Mouse (Mus musculus) heart, embryonic 14.5 days (tissue): Measurements from ENCODE around the gene Crocc2. TPM values are rescaled to one million over a fixed set of nuclear protein-coding genes. Genes with fewer than 3 reads are reported as not detected.
A peak's percentile ranks its signal among the peaks of the same experiment; 100 is the strongest.

Source experiments
- ATAC-seq: fragments of 200-750 bp; cut with Nextera tagmentation; 2 replicates; pipeline ENCODE4 v1.8.0; 2017; ENCODE audit warnings: low read depth, moderate TSS enrichment; ENCODE audit not compliant: insufficient number of reproducible peaks, insufficient read depth, low FRiP score
- H3K27ac ChIP-seq, 2 experiments: fragments of 200-500 bp in 1 of 2; fragments of 300-500 bp in 1 of 2; sonication (generic) in 1 of 2; replicated peaks in 1 of 2; 2 replicates each; pipeline ENCODE4 v1.5.1; 2012 to 2014; ENCODE audit warnings: low read depth in 2 of 2, low read length in 2 of 2, control low read depth in 1 of 2, mild to moderate bottlenecking in 1 of 2, mixed read lengths in 1 of 2; ENCODE audit not compliant: control insufficient read depth in 1 of 2, insufficient read depth in 1 of 2
- H3K27me3 ChIP-seq: fragments of 300-500 bp; sonication (generic); 2 replicates; pipeline ENCODE4 v1.6.1; 2014; ENCODE audit warnings: mild to moderate bottlenecking, low read length, control low read depth; ENCODE audit not compliant: control insufficient read depth, insufficient read depth
- H3K36me3 ChIP-seq: fragments of 300-500 bp; sonication (generic); 2 replicates; pipeline ENCODE4 v1.6.1; 2014; ENCODE audit warnings: mild to moderate bottlenecking, control low read depth, low read length, mixed read lengths; ENCODE audit not compliant: control insufficient read depth, insufficient read depth
- H3K4me1 ChIP-seq, 2 experiments: fragments of 200-500 bp in 1 of 2; fragments of 300-500 bp in 1 of 2; sonication (generic) in 1 of 2; 2 replicates each; pipeline ENCODE4 v1.6.1; 2012 to 2014; ENCODE audit warnings: low read length in 2 of 2, control low read depth in 1 of 2, mixed read lengths in 1 of 2; ENCODE audit not compliant: control insufficient read depth in 2 of 2, insufficient read depth in 2 of 2
- H3K4me2 ChIP-seq: fragments of 300-500 bp; sonication (generic); 2 replicates; pipeline ENCODE4 v1.6.1; 2014; ENCODE audit warnings: mild to moderate bottlenecking, low read length
- H3K4me3 ChIP-seq, 2 experiments: fragments of 200-500 bp in 1 of 2; fragments of 300-500 bp in 1 of 2; sonication (generic) in 1 of 2; 2 replicates each; pipeline ENCODE4 v1.5.1; 2012 to 2014; ENCODE audit warnings: low read length in 2 of 2, mild to moderate bottlenecking in 2 of 2, control low read depth in 1 of 2, low read depth in 1 of 2, moderate library complexity in 1 of 2; ENCODE audit not compliant: control insufficient read depth in 1 of 2, insufficient read depth in 1 of 2
- H3K9ac ChIP-seq: fragments of 300-500 bp; sonication (generic); 2 replicates; pipeline ENCODE4 v1.6.1; 2014; ENCODE audit warnings: mild to moderate bottlenecking, low read length
- H3K9me3 ChIP-seq: fragments of 300-500 bp; sonication (generic); 2 replicates; pipeline ENCODE4 v1.6.1; 2016; ENCODE audit warnings: low read length, control low read depth; ENCODE audit not compliant: control insufficient read depth
- WGBS: fragments of 180-500 bp; shearing (Covaris S2); extraction: QIAGEN DNeasy Blood & Tissue Kit; methylation state at CpG from one replicate; pipeline ENCODE4 v1.1.7; 2014; 5-methylcytosine and 5-hydroxymethylcytosine counted together
- polyA plus RNA-seq: library from polyadenylated mRNA; unstranded; fragments of >200 nt; fragmentation: Nextera tagmentation; extraction: Ambion mirVana; gene quantifications from 2 replicates; pipeline ENCODE4 v1.2.1, GENCODE M21; 2014

Crocc2 gene
- polyA plus RNA-seq, 1 experiment from 2014 or later, result 0.14 TPM

GRCm38 (mm10) chr1:93130242-93130983 is 38.1 kb upstream of the Crocc2 start:
- H3K4me1 ChIP-seq, result no peaks in the 10 kb centered on the region; a peak in 1 of 4 replicates
- 73% methylated on average over 10 of the region's 10 CpGs for WGBS
- no peak overlapping the region for H3K4me3 ChIP-seq
- ATAC-seq, result no peak
- no peak overlapping the region for H3K4me2 ChIP-seq
- no peaks in the 10 kb centered on the region for H3K36me3 ChIP-seq
- peaks cover 7% of the 10 kb centered on the region for H3K27me3 ChIP-seq
- no peak overlapping the region for H3K27ac ChIP-seq
- H3K9me3 ChIP-seq, result no peaks in the 10 kb centered on the region
- no peak overlapping the region for H3K9ac ChIP-seq

- Histone ChIP-seq H3K36me3 (no peaks in the 10 kb centered on the region), H3K9me3 (no peaks in the 10 kb centered on the region), H3K27me3 (peaks cover 7% of the 10 kb centered on the region), H3K27ac (no peak overlapping the region), H3K4me3 (no peak overlapping the region), H3K4me1 (peaks cover 0 to 2% of the 10 kb centered on the region in 2 experiments; a peak in 1 of 4 replicates), H3K4me2 (no peak overlapping the region), H3K9ac (no peak overlapping the region)
- 51% methylated on average over 8 of the region's 8 CpGs for WGBS
- no peak for ATAC-seq
Observed at GRCm38 (mm10) chr1:93132676-93133075, 35.8 kb upstream of the Crocc2 start.

- Histone ChIP-seq H3K4me2 (no peak within 1 kb of the TSS), H3K4me3 (no peak within 1 kb of the TSS), H3K4me1 (peaks cover 4% of the 10 kb centered on the region in 2 experiments; a peak in 2 of 4 replicates), H3K9ac (no peak within 1 kb of the TSS), H3K9me3 (no peaks in the 10 kb centered on the region), H3K36me3 (no peaks in the 10 kb centered on the region), H3K27me3 (no peaks in the 10 kb centered on the region; the same call in 1 of the 2 replicates), H3K27ac (no peak within 1 kb of the TSS)
- no peak for ATAC-seq
- 81% methylated on average over 12 of the region's 12 CpGs for WGBS
Observed at GRCm38 (mm10) chr1:93135036-93135526, 33.4 kb upstream of the Crocc2 start, which contains the start of gene Agxt. Gene Agxt, plus strand, starts transcription at chr1:93135240.

GRCm38 (mm10) chr1:93138534-93138933 is 30.0 kb upstream of the Crocc2 start:
- Histone ChIP-seq H3K27me3 (peaks cover 19% of the 10 kb centered on the region), H3K9me3 (no peaks in the 10 kb centered on the region), H3K4me2 (no peak overlapping the region), H3K4me3 (no peak overlapping the region), H3K36me3 (no peaks in the 10 kb centered on the region), H3K4me1 (peaks cover 4 to 6% of the 10 kb centered on the region in 2 experiments; a peak in 3 of 4 replicates), H3K27ac (no peak overlapping the region), H3K9ac (no peak overlapping the region)
- WGBS, result 59% methylated on average over 6 of the region's 6 CpGs
- no peak for ATAC-seq

- WGBS, result 55% methylated on average over 7 of the region's 7 CpGs
- Histone ChIP-seq H3K4me1 (peaks cover 15 to 18% of the 10 kb centered on the region in 2 experiments), H3K36me3 (no peaks in the 10 kb centered on the region), H3K27me3 (peaks cover 19% of the 10 kb centered on the region), H3K27ac (no peak overlapping the region), H3K9me3 (no peaks in the 10 kb centered on the region), H3K4me2 (no peak overlapping the region), H3K9ac (no peak overlapping the region), H3K4me3 (no peak overlapping the region)
- no peak for ATAC-seq
Observed at GRCm38 (mm10) chr1:93139713-93140112, 28.8 kb upstream of the Crocc2 start.

GRCm38 (mm10) chr1:93142871-93143270 is 25.7 kb upstream of the Crocc2 start:
- no peaks in the 10 kb centered on the region for H3K9me3 ChIP-seq
- H3K4me3 ChIP-seq, result no peak overlapping the region
- ATAC-seq, result no peak
- 82% methylated on average over 1 of the region's 1 CpGs for WGBS
- no peaks in the 10 kb centered on the region for H3K36me3 ChIP-seq
- no peak overlapping the region for H3K27ac ChIP-seq
- no peak overlapping the region for H3K9ac ChIP-seq
- peaks cover 13 to 18% of the 10 kb centered on the region in 2 experiments for H3K4me1 ChIP-seq
- H3K27me3 ChIP-seq, result peaks cover 31% of the 10 kb centered on the region
- H3K4me2 ChIP-seq, result no peak overlapping the region

- H3K27me3 ChIP-seq, result peaks cover 35% of the 10 kb centered on the region
- no peak for ATAC-seq
- no peaks in the 10 kb centered on the region for H3K36me3 ChIP-seq
- H3K9me3 ChIP-seq, result no peaks in the 10 kb centered on the region
- peak overlapping the region in 1 of 2 experiments; percentile 19; a peak in 1 of 4 replicates for H3K27ac ChIP-seq
- no peak overlapping the region for H3K4me3 ChIP-seq
- WGBS, result 52% methylated on average over 9 of the region's 9 CpGs
- peaks cover 12 to 14% of the 10 kb centered on the region in 2 experiments for H3K4me1 ChIP-seq
- peak overlapping the region; percentile 11; the same call in 1 of the 2 replicates for H3K4me2 ChIP-seq
- no peak overlapping the region for H3K9ac ChIP-seq
Observed at GRCm38 (mm10) chr1:93144176-93144575, 24.3 kb upstream of the Crocc2 start.
